Mouse (Mus musculus): Measurements from ENCODE around the gene Ccnyl1. TPM values are rescaled to one million over a fixed set of nuclear protein-coding genes. Genes with fewer than 3 reads are reported as not detected.

Ccnyl1 gene
- total and polyA plus RNA-seq, 3 experiments = 2.8 to 9.0 (median 5.3) TPM

GRCm38 (mm10) chr1:64731341-64732020, 41.2 kb downstream of the Ccnyl1 start:
- TF ChIP-seq ZC3H11A (IDR thresholded peaks at IDR 0.05; ENCODE audit: low read depth, low read length) (no peak), ETS1 (conservative IDR thresholded peaks at IDR 0.05; ENCODE audit: low read depth, low read length) (no peak), MYC (IDR thresholded peaks at IDR 0.05; ENCODE audit: low read depth, low read length) (no peak), IRF4 (IDR thresholded peaks at IDR 0.05; ENCODE audit: low read depth, low read length) (no peak), MAFK (IDR thresholded peaks at IDR 0.05; ENCODE audit: insufficient replicate concordance, low read length) (no peak), USF1 (IDR thresholded peaks at IDR 0.05; ENCODE audit: low read depth, low read length) (no peak), MXI1 (IDR thresholded peaks at IDR 0.05; ENCODE audit: low read depth, low read length) (no peak), KAT2A (IDR thresholded peaks at IDR 0.05; ENCODE audit: insufficient replicate concordance, low read length) (no peak), MEF2A (IDR thresholded peaks at IDR 0.05; ENCODE audit: borderline replicate concordance, low read depth, low read length) (no peak), ELF1 (IDR thresholded peaks at IDR 0.05; ENCODE audit: low read depth, low read length) (no peak), CTCF (conservative IDR thresholded peaks at IDR 0.05 in 1 of 2, IDR thresholded peaks at IDR 0.05 in 1 of 2; ENCODE audit: low read depth in 2 of 2, low read length in 2 of 2) (no peak)
- in situ Hi-C loops (cut with MboI; ENCODE audit: low pct_ligation_motif_present, low pct_unique_long_range_greater_than_20kb, low sequenced_read_pairs) = no loop called here
- no peak for DNase-seq (ENCODE audit: extremely low read depth)
- Histone ChIP-seq H3K27ac (ENCODE audit: insufficient read depth, low read depth) (no peak overlapping the region), H3K4me3 (replicated peaks in 1 of 3; ENCODE audit: low read depth in 2 of 3, low read length in 2 of 3, poor library complexity in 1 of 3) (no peak overlapping the region), H3K36me3 (replicated peaks in 1 of 2; ENCODE audit: control insufficient read depth in 1 of 2, insufficient read depth in 1 of 2, low read length in 1 of 2) (peaks cover 0 to 18% of the 10 kb centered on the region in 2 experiments), H3K27me3 (replicated peaks) (no peaks in the 10 kb centered on the region), H3K4me1 (ENCODE audit: control insufficient read depth in 1 of 2, insufficient read depth in 2 of 2) (peaks cover 0 to 6% of the 10 kb centered on the region in 2 experiments; a peak in 1 of 4 replicates), H3K9me3 (replicated peaks; ENCODE audit: low read length) (peaks cover 14% of the 10 kb centered on the region), H3K79me2 (replicated peaks; ENCODE audit: control insufficient read depth, extremely low read depth, insufficient read depth, poor library complexity, severe bottlenecking) (no peaks in the 10 kb centered on the region), H3K4me2 (ENCODE audit: insufficient read depth, low read depth, poor library complexity, severe bottlenecking) (no peak overlapping the region), H3K9ac (ENCODE audit: insufficient read depth, low read depth) (no peak overlapping the region)
- dilution Hi-C loops (cut with MboI; ENCODE audit: extremely low pct_ligation_motif_present, extremely low pct_unique_long_range_greater_than_20kb, low sequenced_read_pairs) = no loop called here

- Histone ChIP-seq H3K9me3 (replicated peaks; ENCODE audit: low read length) (peaks cover 14% of the 10 kb centered on the region), H3K9ac (ENCODE audit: insufficient read depth, low read depth) (no peak overlapping the region), H3K36me3 (replicated peaks in 1 of 2; ENCODE audit: control insufficient read depth in 1 of 2, insufficient read depth in 1 of 2, low read length in 1 of 2) (peaks cover 0 to 18% of the 10 kb centered on the region in 2 experiments), H3K4me3 (replicated peaks in 1 of 3; ENCODE audit: low read depth in 2 of 3, low read length in 2 of 3, poor library complexity in 1 of 3) (no peak overlapping the region), H3K27me3 (replicated peaks) (no peaks in the 10 kb centered on the region), H3K27ac (ENCODE audit: insufficient read depth, low read depth) (no peak overlapping the region), H3K4me2 (ENCODE audit: insufficient read depth, low read depth, poor library complexity, severe bottlenecking) (no peak overlapping the region), H3K4me1 (ENCODE audit: control insufficient read depth in 1 of 2, insufficient read depth in 2 of 2) (peaks cover 0 to 6% of the 10 kb centered on the region in 2 experiments; a peak in 1 of 4 replicates), H3K79me2 (replicated peaks; ENCODE audit: control insufficient read depth, extremely low read depth, insufficient read depth, poor library complexity, severe bottlenecking) (no peaks in the 10 kb centered on the region)
- TF ChIP-seq MXI1 (IDR thresholded peaks at IDR 0.05; ENCODE audit: low read depth, low read length) = no peak
- TF ChIP-seq ZNF384 (IDR thresholded peaks at IDR 0.05; ENCODE audit: low read depth, low read length) = no peak
- TF ChIP-seq MAZ (IDR thresholded peaks at IDR 0.05; ENCODE audit: low read depth, low read length) = no peak
- no peak for TF ChIP-seq RCOR1 (conservative IDR thresholded peaks at IDR 0.05; ENCODE audit: low read depth, low read length)
- no peak for TF ChIP-seq USF1 (IDR thresholded peaks at IDR 0.05; ENCODE audit: low read depth, low read length)
- TF ChIP-seq MAX (IDR thresholded peaks at IDR 0.05; ENCODE audit: low read length) = no peak
- no peak for TF ChIP-seq MYC (IDR thresholded peaks at IDR 0.05; ENCODE audit: low read depth, low read length)
- TF ChIP-seq JUN (IDR thresholded peaks at IDR 0.05; ENCODE audit: insufficient read depth, low read depth, low read length) = no peak
- TF ChIP-seq SMC3 (IDR thresholded peaks at IDR 0.05; ENCODE audit: low read depth, low read length) = no peak
- no peak for TF ChIP-seq MAFK (IDR thresholded peaks at IDR 0.05; ENCODE audit: insufficient replicate concordance, low read length)
- no peak for TF ChIP-seq PAX5 (IDR thresholded peaks at IDR 0.05; ENCODE audit: low read length)
- no peak for TF ChIP-seq TBP (conservative IDR thresholded peaks at IDR 0.05; ENCODE audit: low read depth, low read length)
- no peak for TF ChIP-seq CHD1 (IDR thresholded peaks at IDR 0.05; ENCODE audit: low read depth, low read length)
- no peak for TF ChIP-seq POLR2AphosphoS2 (IDR thresholded peaks at IDR 0.05; ENCODE audit: low read depth, low read length)
- no peak for TF ChIP-seq ZMIZ1 (IDR thresholded peaks at IDR 0.05; ENCODE audit: low read depth, low read length)
- no peak for TF ChIP-seq RAD21 (IDR thresholded peaks at IDR 0.05; ENCODE audit: low read depth, low read length)
- no peak for TF ChIP-seq JUND (conservative IDR thresholded peaks at IDR 0.05; ENCODE audit: low read depth, low read length)
- no peak for TF ChIP-seq NRF1 (IDR thresholded peaks at IDR 0.05; ENCODE audit: low read depth, low read length)
- dilution Hi-C loops (cut with MboI; ENCODE audit: extremely low pct_ligation_motif_present, extremely low pct_unique_long_range_greater_than_20kb, low sequenced_read_pairs) = no loop called here
- in situ Hi-C loops (cut with MboI; ENCODE audit: low pct_ligation_motif_present, low pct_unique_long_range_greater_than_20kb, low sequenced_read_pairs) = no loop called here
- DNase-seq (ENCODE audit: extremely low read depth) = no peak
These were observed 41.9 kb downstream of the Ccnyl1 start for GRCm38 (mm10) chr1:64732161-64732560.
